Mouse (Mus musculus) lung, postnatal 0 days (tissue): Measurements from ENCODE around the gene Phf1.

ENCODE experiments used
- CTCF ChIP-seq: IDR thresholded peaks from 2 replicates; pipeline ENCODE4 v1.5.1; 2016; ENCODE audit warnings: antibody characterized with exemption, mild to moderate bottlenecking
- EP300 ChIP-seq: IDR thresholded peaks from 2 replicates; pipeline ENCODE4 v1.6.1; 2016; ENCODE audit warnings: antibody characterized with exemption, mild to moderate bottlenecking, control low read depth

DNA sequence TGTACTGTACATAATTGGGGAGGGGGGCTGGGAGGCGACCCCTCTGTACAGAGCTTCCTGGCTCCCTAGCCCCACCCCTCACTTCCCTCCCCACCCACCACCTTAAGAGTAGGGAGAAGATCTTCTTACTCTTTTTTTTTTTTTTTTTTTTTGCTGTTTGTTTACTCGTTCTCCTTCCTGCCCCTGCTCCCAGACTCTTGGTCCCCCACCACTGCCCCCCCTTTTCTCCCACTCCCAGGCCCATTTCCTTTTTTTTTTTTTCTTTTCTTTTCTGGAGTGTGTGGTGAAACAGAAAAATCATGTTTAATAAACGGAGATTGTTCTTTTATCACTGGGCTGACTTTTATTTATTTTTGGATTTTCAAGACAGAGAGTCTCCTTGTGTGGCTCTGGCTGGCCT lies 39.3 kb downstream of the Phf1 start:
- TF ChIP-seq CTCF (no peak), EP300 (no peak)
